Mouse (Mus musculus) layer of hippocampus, adult 8-10 months (tissue): Measurements from ENCODE around the gene Zbtb7b. TPM values are rescaled to one million over a fixed set of nuclear protein-coding genes. Genes with fewer than 3 reads are reported as not detected.

Experiments used
- DNase-seq, 2 experiments: peaks; one replicate each; pipeline ENCODE4 v3.0.0; 2022; ENCODE audit warnings: low spot score in 2 of 2
- total RNA-seq, 4 experiments: library from RNA; stranded (reverse); gene quantifications; 2 replicates each; pipeline ENCODE4 v1.2.4; 2022

Zbtb7b gene
- total RNA-seq, 4 experiments from 2014 or later = 12.6 to 18.7 (median 15.9) TPM

GRCm38 (mm10) chr3:89390699-89391662, 3.6 kb downstream of the Zbtb7b start:
- DNase-seq = no peak

DNA sequence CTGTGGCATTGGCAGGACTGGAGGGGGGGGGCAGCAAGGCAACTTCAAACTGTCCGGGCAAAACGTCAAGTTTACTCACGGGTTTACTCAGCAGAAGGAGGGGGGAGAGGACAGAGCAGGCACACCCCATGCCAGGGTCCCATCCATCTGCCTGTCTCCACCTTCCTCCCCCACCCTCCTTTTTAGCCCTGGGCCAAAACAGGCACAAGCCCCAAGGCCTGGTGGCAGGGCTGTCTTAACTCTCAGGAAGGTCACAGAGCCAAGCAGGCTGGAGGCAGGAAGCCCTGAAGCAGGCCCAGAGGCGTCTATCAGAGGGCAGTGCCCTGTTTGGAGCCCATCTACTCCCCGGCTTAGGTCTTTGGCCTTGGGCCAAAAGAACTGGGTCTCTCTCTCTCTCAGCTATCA, 4.5 kb downstream of the Zbtb7b start:
- DNase-seq = no peak

DNA sequence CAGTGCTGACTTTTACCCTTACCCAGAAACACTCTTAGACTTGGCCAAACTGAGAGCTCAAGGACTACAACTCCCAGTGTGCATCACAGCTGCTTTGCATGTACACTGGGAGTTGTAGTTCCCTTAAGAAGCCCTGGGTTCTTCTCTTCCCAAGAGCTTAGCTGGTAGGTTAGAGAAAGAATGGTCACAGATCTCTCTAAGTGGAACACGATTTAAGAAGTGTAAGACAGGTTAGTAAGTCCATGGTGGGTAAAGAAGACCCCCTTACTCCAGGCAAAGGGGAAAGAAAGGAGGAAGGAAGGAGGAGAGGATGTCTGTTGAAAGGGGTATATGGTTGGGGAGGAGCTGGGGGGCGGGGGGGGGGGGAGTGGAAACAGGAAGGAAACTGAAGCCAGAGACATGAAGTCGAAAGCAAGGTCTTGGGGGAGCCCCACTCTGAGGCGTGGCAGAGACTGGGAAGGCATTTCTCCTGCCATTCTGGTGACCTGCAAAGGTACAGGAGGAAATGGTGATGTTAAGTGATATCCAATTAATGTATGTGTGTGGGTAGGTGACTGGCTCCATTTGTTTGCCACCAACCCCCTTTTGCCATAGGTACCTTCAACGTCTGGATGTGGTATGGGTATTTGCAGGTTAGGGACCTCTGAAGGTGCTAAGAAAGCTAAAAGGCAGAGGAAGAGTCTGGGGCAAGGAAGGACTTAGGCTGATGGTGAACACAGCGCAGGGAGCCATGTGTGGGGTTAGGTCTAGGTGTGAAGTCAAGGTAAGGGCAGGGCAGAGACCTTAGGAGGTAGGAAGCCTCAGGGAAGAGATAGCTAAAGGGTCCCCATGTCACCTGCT, 5.5 kb downstream of the Zbtb7b start:
- DNase-seq = no peak

GRCm38 (mm10) chr3:89388134-89388881, 6.3 kb downstream of the Zbtb7b start:
- peak; percentile 52 to 63 for DNase-seq

DNA sequence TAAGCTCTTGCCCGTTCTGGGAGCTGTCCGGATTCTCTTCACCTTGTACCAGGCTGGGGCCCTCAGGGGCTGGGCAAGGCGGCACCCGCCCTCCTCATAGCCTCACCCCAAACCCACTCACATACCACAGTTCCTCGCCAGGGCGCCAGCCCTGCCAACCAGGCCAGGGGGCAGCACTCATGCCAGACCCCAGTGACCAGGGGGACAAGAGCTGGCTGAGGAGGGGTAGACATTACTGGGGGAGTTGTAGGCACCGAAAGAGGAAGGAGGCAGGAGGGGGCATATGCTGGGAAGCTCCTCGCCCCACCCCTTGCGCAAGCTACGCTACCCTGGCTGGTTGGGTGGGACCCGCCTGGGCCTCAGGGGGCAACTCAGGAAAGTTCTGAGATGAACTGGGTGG, 6.9 kb downstream of the Zbtb7b start:
- no peak for DNase-seq

- DNase-seq = no peak
These were observed 7.8 kb downstream of the Zbtb7b start for GRCm38 (mm10) chr3:89386438-89387420.

- no peak for DNase-seq
These were observed 9.1 kb downstream of the Zbtb7b start for GRCm38 (mm10) chr3:89385451-89385850.

DNA sequence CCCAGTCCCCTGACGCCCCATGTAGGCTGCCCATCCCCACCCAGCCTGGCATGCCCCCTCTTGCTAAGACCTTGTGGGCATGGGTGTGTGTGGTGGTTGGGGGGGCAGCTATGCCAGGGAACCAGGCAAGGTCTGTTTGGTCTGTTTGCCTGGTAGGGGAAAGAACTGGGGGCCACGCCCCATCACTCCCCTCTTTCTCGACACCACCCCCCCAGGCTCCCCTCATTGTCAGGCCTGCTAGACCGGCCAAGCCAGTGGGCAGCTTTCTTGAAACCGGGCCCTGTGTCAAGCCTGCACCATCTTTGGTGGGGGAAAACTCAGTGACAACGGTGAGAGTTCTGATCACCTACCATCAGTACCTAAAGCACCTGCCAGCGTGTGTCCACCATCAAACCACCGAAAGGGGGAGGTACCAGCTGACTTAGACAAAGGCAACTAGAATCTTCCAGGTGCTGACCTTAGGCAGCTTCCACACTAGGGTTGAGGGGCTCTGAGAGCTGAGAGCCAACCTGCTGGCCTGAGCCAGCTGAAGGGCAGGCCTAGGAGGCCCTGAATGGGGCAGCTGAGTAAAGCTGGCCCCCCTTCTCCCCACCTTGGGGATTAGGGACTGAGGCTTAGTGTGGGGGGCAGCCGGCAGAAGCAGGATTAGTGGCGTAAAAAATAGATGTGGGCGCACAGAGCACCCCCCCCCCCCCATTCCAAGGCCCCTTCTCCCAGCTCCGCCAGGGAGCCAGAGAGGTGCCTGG, 10.1 kb downstream of the Zbtb7b start:
- DNase-seq = no peak

GRCm38 (mm10) chr3:89383651-89384255, 10.8 kb downstream of the Zbtb7b start:
- no peak for DNase-seq

GRCm38 (mm10) chr3:89382950-89383349, 11.6 kb downstream of the Zbtb7b start:
- no peak for DNase-seq

- DNase-seq = no peak
These were observed 12.3 kb downstream of the Zbtb7b start for GRCm38 (mm10) chr3:89382033-89382882.

GRCm38 (mm10) chr3:89381233-89381632, 13.3 kb downstream of the Zbtb7b start:
- no peak for DNase-seq

- no peak for DNase-seq
These were observed 13.9 kb downstream of the Zbtb7b start for GRCm38 (mm10) chr3:89380711-89381110.

DNA sequence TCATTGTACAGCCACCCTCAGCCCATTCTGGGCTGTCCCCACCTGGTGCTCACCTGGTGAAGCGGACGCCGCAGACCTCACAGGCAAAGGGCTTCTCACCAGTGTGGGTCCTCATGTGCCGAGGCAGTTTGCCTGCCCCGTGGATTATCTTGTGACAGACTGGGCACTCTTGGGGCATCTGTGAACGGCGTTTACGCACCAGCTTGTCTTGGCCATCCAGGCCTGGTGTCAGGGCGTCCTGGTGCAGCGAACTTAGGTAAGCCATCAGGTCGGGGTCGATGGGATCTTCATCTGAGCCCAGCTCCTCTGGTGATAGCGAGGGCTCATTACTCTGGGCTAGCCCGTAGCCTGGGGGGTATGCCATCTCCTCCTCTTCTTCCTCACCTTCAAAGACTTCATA, 14.3 kb downstream of the Zbtb7b start:
- no peak for DNase-seq

DNA sequence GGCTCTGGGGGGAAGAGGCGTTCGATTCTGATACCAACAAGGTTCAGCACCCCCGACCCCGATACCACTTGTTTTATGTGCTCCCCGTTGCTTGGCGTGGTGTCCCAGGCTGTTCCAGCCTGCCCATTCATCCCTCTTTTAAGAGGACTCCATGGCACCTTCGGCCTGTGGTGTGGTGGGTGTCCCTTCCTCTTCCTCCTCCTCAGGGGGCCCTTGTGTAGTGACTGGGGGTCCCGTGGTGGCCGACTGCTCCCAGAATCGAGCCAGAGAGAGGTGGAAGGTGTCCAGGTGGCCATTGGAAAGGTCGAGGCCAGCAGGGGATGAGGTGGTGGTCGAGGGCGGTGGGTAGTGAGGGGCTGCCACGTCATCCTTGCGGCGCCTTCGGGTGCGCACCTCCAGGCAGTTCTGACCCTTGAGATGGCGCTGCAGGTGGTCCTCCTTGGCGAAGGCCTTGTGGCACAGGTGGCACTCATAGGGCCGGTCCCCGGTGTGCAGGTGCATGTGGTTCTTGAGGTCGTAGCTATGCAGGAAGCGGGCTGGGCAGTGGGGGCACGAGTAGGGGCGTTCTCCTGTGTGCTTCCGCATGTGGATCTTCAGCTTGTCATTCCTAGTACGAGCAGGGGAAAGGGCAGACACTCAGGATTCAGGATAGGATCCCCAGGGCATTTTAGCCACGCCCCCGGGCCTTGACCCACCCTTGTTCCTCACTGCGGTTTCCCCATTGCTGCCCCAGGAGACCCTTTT, 15.0 kb downstream of the Zbtb7b start:
- no peak for DNase-seq

- DNase-seq = peak; percentile 59 to 61
These were observed 16.0 kb downstream of the Zbtb7b start for GRCm38 (mm10) chr3:89378394-89379067.

DNA sequence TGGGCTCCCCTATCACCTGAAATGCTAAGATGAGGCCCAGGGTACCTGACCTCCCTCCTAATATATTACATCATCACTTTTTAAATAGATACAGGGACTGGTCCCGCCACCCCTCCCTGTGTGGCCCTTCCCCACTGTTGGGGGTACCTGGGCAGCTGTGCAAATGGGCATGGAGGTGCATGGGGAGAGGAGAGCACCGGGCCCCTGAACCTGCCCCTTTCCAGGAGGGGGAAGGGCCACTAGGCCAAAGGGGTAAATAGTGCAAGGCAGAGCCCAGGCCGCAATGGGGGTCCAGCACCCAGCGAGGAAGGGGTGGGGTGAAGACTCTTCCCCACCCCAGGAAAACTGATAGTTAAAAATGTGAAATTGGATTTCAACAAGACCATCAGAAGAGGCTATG, 16.7 kb downstream of the Zbtb7b start:
- no peak for DNase-seq
